Mouse (Mus musculus) MEL (cell line): Measurements from ENCODE around the gene Myo3b. TPM values are rescaled to one million over a fixed set of nuclear protein-coding genes. Genes with fewer than 3 reads are reported as not detected.
A peak's percentile ranks its signal among the peaks of the same experiment; 100 is the strongest.

Experiments used
- DNase-seq: peaks from one replicate; pipeline ENCODE4 v3.0.0; 2011; ENCODE audit warnings: low read depth, low spot score
- H3K27ac ChIP-seq: 2 replicates; pipeline ENCODE4 v1.5.1; 2012; ENCODE audit warnings: low read depth, mild to moderate bottlenecking, control low read depth, low read length, moderate library complexity; ENCODE audit not compliant: control insufficient read depth
- H3K27me3 ChIP-seq, 2 experiments: fragments of 150-350 bp in 1 of 2; sonication (generic) in 1 of 2; 2 replicates each; pipeline ENCODE4 v1.6.1; 2012; ENCODE audit warnings: low read length in 2 of 2, mild to moderate bottlenecking in 2 of 2, improper control_type of control experiment in 1 of 2, moderate library complexity in 1 of 2; ENCODE audit not compliant: insufficient read depth in 2 of 2, control insufficient read depth in 1 of 2
- H3K36me3 ChIP-seq, 2 experiments: 2 replicates each; pipeline ENCODE4 v1.6.1; 2012 to 2014; ENCODE audit warnings: low read length in 2 of 2, improper control_type of control experiment in 1 of 2, inconsistent platforms in 1 of 2, mild to moderate bottlenecking in 1 of 2; ENCODE audit not compliant: insufficient read depth in 2 of 2, control insufficient read depth in 1 of 2
- H3K4me1 ChIP-seq, 2 experiments: fragments of 150-350 bp in 1 of 2; sonication (generic) in 1 of 2; 2 replicates each; pipeline ENCODE4 v1.6.1; 2012; ENCODE audit warnings: low read length in 2 of 2, improper control_type of control experiment in 1 of 2, mild to moderate bottlenecking in 1 of 2; ENCODE audit not compliant: insufficient read depth in 2 of 2, control insufficient read depth in 1 of 2
- H3K4me3 ChIP-seq, 2 experiments: fragments of 150-350 bp in 1 of 2; sonication (generic) in 1 of 2; 2 replicates each; pipeline ENCODE4 v1.5.1; 2012; ENCODE audit warnings: low read depth in 2 of 2, low read length in 2 of 2, mild to moderate bottlenecking in 2 of 2, moderate library complexity in 2 of 2, control low read depth in 1 of 2, improper control_type of control experiment in 1 of 2; ENCODE audit not compliant: control insufficient read depth in 1 of 2, insufficient read depth in 1 of 2
- H3K79me2 ChIP-seq: 2 replicates; pipeline ENCODE4 v1.6.1; 2012; ENCODE audit warnings: mild to moderate bottlenecking, low read length, moderate library complexity; ENCODE audit not compliant: control insufficient read depth, poor library complexity, insufficient read depth
- H3K9ac ChIP-seq: 2 replicates; pipeline ENCODE4 v1.6.1; 2012; ENCODE audit warnings: low read depth, mild to moderate bottlenecking, control low read depth, low read length, moderate library complexity; ENCODE audit not compliant: control insufficient read depth, poor library complexity, severe bottlenecking
- H3K9me3 ChIP-seq: fragments of 150-350 bp; sonication (generic); replicated peaks from 2 replicates; pipeline ENCODE4 v1.6.1; 2012; ENCODE audit warnings: mild to moderate bottlenecking, low read length, improper control_type of control experiment, moderate library complexity; ENCODE audit not compliant: insufficient read depth
- CHD1 ChIP-seq: IDR thresholded peaks from 2 replicates; pipeline ENCODE4 v1.6.1; 2012; ENCODE audit warnings: low read depth, mild to moderate bottlenecking, inconsistent platforms, low read length, improper control_type of control experiment
- CTCF ChIP-seq, 3 experiments: IDR thresholded peaks in 2 of 3; conservative IDR thresholded peaks in 1 of 3; 2 replicates each; pipeline ENCODE4 v1.5.1; 2011 to 2012; ENCODE audit warnings: low read length in 3 of 3, low read depth in 2 of 3, mild to moderate bottlenecking in 2 of 3, improper control_type of control experiment in 1 of 3, inconsistent platforms in 1 of 3, mixed read lengths in 1 of 3, moderate library complexity in 1 of 3; ENCODE audit not compliant: control insufficient read depth in 1 of 3, insufficient read depth in 1 of 3, poor library complexity in 1 of 3, severe bottlenecking in 1 of 3
- E2F4 ChIP-seq: IDR thresholded peaks from 2 replicates; pipeline ENCODE4 v1.6.1; 2011; ENCODE audit warnings: low read depth, low read length, improper control_type of control experiment, borderline replicate concordance
- ELF1 ChIP-seq: IDR thresholded peaks from 2 replicates; pipeline ENCODE4 v1.6.1; 2014; ENCODE audit warnings: low read depth, mild to moderate bottlenecking, inconsistent platforms, low read length, improper control_type of control experiment, moderate library complexity
- ETS1 ChIP-seq: IDR thresholded peaks from 2 replicates; pipeline ENCODE4 v1.6.1; 2012; ENCODE audit warnings: low read depth, mild to moderate bottlenecking, inconsistent platforms, low read length, improper control_type of control experiment, moderate library complexity
- HCFC1 ChIP-seq: IDR thresholded peaks from 2 replicates; pipeline ENCODE4 v1.6.1; 2012; ENCODE audit warnings: low read depth, mild to moderate bottlenecking, inconsistent platforms, low read length, improper control_type of control experiment, moderate library complexity
- JUND ChIP-seq: IDR thresholded peaks from 2 replicates; pipeline ENCODE4 v1.6.1; 2011; ENCODE audit warnings: low read depth, mild to moderate bottlenecking, improper control_type of control experiment, low read length
- KAT2A ChIP-seq: conservative IDR thresholded peaks from 2 replicates; pipeline ENCODE4 v1.6.1; 2012; ENCODE audit warnings: low read depth, low read length, improper control_type of control experiment, inconsistent platforms
- MAFK ChIP-seq: IDR thresholded peaks from 2 replicates; pipeline ENCODE4 v1.6.1; 2011; ENCODE audit warnings: low read depth, mild to moderate bottlenecking, low read length, improper control_type of control experiment, borderline replicate concordance
- MAX ChIP-seq: IDR thresholded peaks from 2 replicates; pipeline ENCODE4 v1.6.1; 2011; ENCODE audit warnings: low read length, improper control_type of control experiment
- MAZ ChIP-seq: IDR thresholded peaks from 2 replicates; pipeline ENCODE4 v1.6.1; 2012; ENCODE audit warnings: low read depth, mild to moderate bottlenecking, inconsistent platforms, low read length, improper control_type of control experiment
- MXI1 ChIP-seq: IDR thresholded peaks from 2 replicates; pipeline ENCODE4 v1.6.1; 2011; ENCODE audit warnings: mild to moderate bottlenecking, low read depth, low read length, improper control_type of control experiment
- MYC ChIP-seq: IDR thresholded peaks from 2 replicates; pipeline ENCODE4 v1.6.1; 2011; ENCODE audit warnings: low read depth, mild to moderate bottlenecking, low read length, improper control_type of control experiment, moderate library complexity
- NRF1 ChIP-seq: IDR thresholded peaks from 2 replicates; pipeline ENCODE4 v1.6.1; 2014; ENCODE audit warnings: low read depth, mild to moderate bottlenecking, inconsistent platforms, low read length, improper control_type of control experiment, moderate library complexity; ENCODE audit not compliant: poor library complexity, insufficient read depth, severe bottlenecking
- POLR2AphosphoS5 ChIP-seq: IDR thresholded peaks from 2 replicates; pipeline ENCODE4 v1.6.1; 2012; ENCODE audit warnings: low read depth, borderline replicate concordance, mild to moderate bottlenecking, inconsistent platforms, low read length, moderate library complexity, mixed read lengths
- RAD21 ChIP-seq: IDR thresholded peaks from 2 replicates; pipeline ENCODE4 v1.6.1; 2011; ENCODE audit warnings: mild to moderate bottlenecking, low read depth, low read length, improper control_type of control experiment
- SIN3A ChIP-seq: IDR thresholded peaks from 2 replicates; pipeline ENCODE4 v1.6.1; 2012; ENCODE audit warnings: low read length, improper control_type of control experiment, inconsistent platforms
- TAL1 ChIP-seq: IDR thresholded peaks from 2 replicates; pipeline ENCODE4 v1.6.1; 2012; ENCODE audit warnings: mild to moderate bottlenecking, inconsistent platforms, low read length, moderate library complexity, mixed read lengths
- TBP ChIP-seq: IDR thresholded peaks from 2 replicates; pipeline ENCODE4 v1.8.0; 2011; ENCODE audit warnings: low read depth, low read length, improper control_type of control experiment
- USF1 ChIP-seq: IDR thresholded peaks from 2 replicates; pipeline ENCODE4 v1.6.1; 2014; ENCODE audit warnings: low read depth, mild to moderate bottlenecking, inconsistent platforms, low read length, improper control_type of control experiment, moderate library complexity
- USF2 ChIP-seq, 2 experiments: IDR thresholded peaks; 2 replicates each; pipeline ENCODE4 v1.6.1; 2011 to 2012; ENCODE audit warnings: improper control_type of control experiment in 2 of 2, low read length in 2 of 2, borderline replicate concordance in 1 of 2, inconsistent platforms in 1 of 2, low read depth in 1 of 2, mild to moderate bottlenecking in 1 of 2; ENCODE audit not compliant: insufficient read depth in 1 of 2
- ZMIZ1 ChIP-seq: IDR thresholded peaks from 2 replicates; pipeline ENCODE4 v1.6.1; 2012; ENCODE audit warnings: low read depth, mild to moderate bottlenecking, inconsistent platforms, low read length, improper control_type of control experiment, moderate library complexity
- ZNF384 ChIP-seq: IDR thresholded peaks from 2 replicates; pipeline ENCODE4 v1.6.1; 2012; ENCODE audit warnings: low read depth, mild to moderate bottlenecking, inconsistent platforms, low read length, improper control_type of control experiment
- polyA plus RNA-seq, 2 experiments: library from polyadenylated mRNA; stranded (reverse) in 1 of 2; unstranded in 1 of 2; fragments of >175 nt in 1 of 2; fragments of >200 nt in 1 of 2; gene quantifications; 2 replicates each; pipeline versions ENCODE4 v1.2.1 to v1.2.4; 2012; ENCODE audit warnings: low replicate concordance in 2 of 2, low read depth in 1 of 2; ENCODE audit not compliant: insufficient read length in 2 of 2, insufficient read depth in 1 of 2, missing spikeins in 1 of 2
- total RNA-seq: library from RNA; depleted of rRNA; stranded (reverse); fragments of 300-350 nt; gene quantifications from 2 replicates; pipeline ENCODE4 v1.2.3, GENCODE M21; 2012

Gene Myo3b
- total and polyA plus RNA-seq, 3 experiments, result not detected

DNA sequence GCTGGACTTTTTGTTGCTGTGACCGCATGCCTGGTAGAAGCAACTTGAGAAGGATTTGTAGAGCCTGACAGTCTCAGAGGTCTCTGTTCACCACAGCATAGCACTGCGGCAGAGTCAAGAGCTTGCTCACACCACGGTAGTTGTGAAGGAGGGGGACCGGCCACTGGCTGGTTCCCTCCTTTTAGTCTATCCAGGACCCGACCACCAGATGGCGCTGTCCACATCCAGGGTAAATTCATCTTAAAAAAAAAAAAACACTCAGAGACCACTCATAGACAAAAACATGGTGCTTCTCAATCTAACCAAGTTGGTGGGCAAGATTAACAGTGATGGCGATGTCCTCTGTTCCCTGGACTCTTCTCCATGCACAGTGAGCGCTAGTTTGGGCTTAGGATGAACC lies 1.7 kb upstream of the Myo3b start:
- Histone ChIP-seq H3K27ac (no peak overlapping the region), H3K4me1 (no peaks in the 10 kb centered on the region), H3K36me3 (no peaks in the 10 kb centered on the region), H3K9me3 (no peaks in the 10 kb centered on the region), H3K27me3 (no peaks in the 10 kb centered on the region; a peak in 2 of 4 replicates), H3K79me2 (no peaks in the 10 kb centered on the region), H3K4me3 (no peak overlapping the region), H3K9ac (no peak overlapping the region)
- TF ChIP-seq CHD1 (no peak), MAFK (no peak), MYC (no peak), MAZ (no peak), ELF1 (no peak), MXI1 (no peak), USF2 (IDR thresholded peaks at IDR 0.05; ENCODE audit: borderline replicate concordance in 1 of 2, insufficient read depth in 1 of 2, low read depth in 1 of 2, low read length in 2 of 2) (no peak), ETS1 (no peak), HCFC1 (no peak), MAX (no peak), KAT2A (no peak), NRF1 (no peak), ZMIZ1 (no peak), RAD21 (peak; percentile 32), ZNF384 (peak; percentile 93), USF1 (no peak), CTCF (IDR thresholded peaks at IDR 0.05 in 2 of 3, conservative IDR thresholded peaks at IDR 0.05 in 1 of 3; ENCODE audit: control insufficient read depth in 1 of 3, insufficient read depth in 1 of 3, low read depth in 2 of 3, low read length in 3 of 3, poor library complexity in 1 of 3, severe bottlenecking in 1 of 3) (peak; percentile 59 to 71 (median 61)), TAL1 (no peak), SIN3A (no peak), POLR2AphosphoS5 (no peak)
- DNase-seq, result peak; percentile 45

GRCm38 (mm10) chr2:70044466-70044865 lies 5.5 kb downstream of the Myo3b start:
- Histone ChIP-seq H3K27ac (no peak overlapping the region), H3K4me3 (no peak overlapping the region), H3K36me3 (no peaks in the 10 kb centered on the region)
- TF ChIP-seq MXI1 (no peak), SIN3A (no peak), USF2 (IDR thresholded peaks at IDR 0.05; ENCODE audit: borderline replicate concordance in 1 of 2, insufficient read depth in 1 of 2, low read depth in 1 of 2, low read length in 2 of 2) (no peak), USF1 (no peak), E2F4 (no peak), MAFK (no peak), JUND (no peak), MAZ (no peak), TBP (no peak)
- TF ChIP-seq, all 39 proteins: peak for 0
- no peak for DNase-seq
- H3K27me3 ChIP-seq, result no peaks in the 10 kb centered on the region; a peak in 1 of 4 replicates
- no peaks in the 10 kb centered on the region for H3K79me2 ChIP-seq
- no peaks in the 10 kb centered on the region for H3K4me1 ChIP-seq
- no peak overlapping the region for H3K9ac ChIP-seq
- H3K9me3 ChIP-seq, result no peaks in the 10 kb centered on the region
